Mouse (Mus musculus): Measurements from ENCODE around the gene Ift81.

- TF ChIP-seq CTCF (IDR thresholded peaks at IDR 0.05; ENCODE audit: low read depth, low read length), result 0 out of 2 replicates have a peak, but pooled peaks have one; percentile 7
- no peak for TF ChIP-seq POLR2A (IDR thresholded peaks at IDR 0.05; ENCODE audit: borderline replicate concordance, low read depth, low read length)
These were observed 35.8 kb upstream of the Ift81 start for GRCm38 (mm10) chr5:122650100-122650499.
